Mouse (Mus musculus): Measurements from ENCODE around the gene Relb.

DNA sequence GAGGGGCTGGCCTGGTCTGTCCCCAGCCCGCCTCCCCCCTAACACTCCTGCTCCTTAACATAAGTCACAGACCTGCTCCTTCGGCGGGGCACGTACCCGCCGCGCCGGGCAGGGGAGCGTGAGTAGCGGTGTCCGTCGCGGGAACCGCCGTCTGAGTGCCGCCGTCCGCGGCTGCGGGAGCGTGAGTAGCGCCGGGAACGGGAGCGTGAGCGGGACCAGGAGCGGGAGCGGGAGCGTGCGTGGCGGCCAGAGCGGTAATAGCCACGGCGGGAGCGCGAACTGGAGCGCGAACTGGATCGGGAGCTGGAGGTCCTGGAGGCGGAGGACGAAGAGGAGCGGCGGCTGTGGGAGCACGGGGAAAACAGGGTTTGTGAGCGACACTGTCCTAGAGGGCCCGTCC, 43.0 kb downstream of the Relb start:
- TF ChIP-seq GATA1 (IDR thresholded peaks at IDR 0.05; ENCODE audit: borderline replicate concordance, low read length) (no peak), CTCF (IDR thresholded peaks at IDR 0.05; ENCODE audit: low read depth, low read length) (no peak), POLR2AphosphoS5 (IDR thresholded peaks at IDR 0.05; ENCODE audit: insufficient replicate concordance, low read depth, low read length) (no peak)

All from G1E (cell line).